Mouse (Mus musculus) liver, embryonic 12.5 days (tissue): ENCODE measurements at regions not wholly inside any gene's neighbourhood (a gene's known extent, or its start where the extent isn't known, plus 50 kb on each side); places are given as distances from the start of the nearest gene placed in this dataset.

ENCODE experiments used
- ATAC-seq: fragments of 200-750 bp; cut with Nextera tagmentation; 2 replicates; pipeline ENCODE4 v1.8.0; 2017; ENCODE audit warnings: moderate number of reproducible peaks, mild to moderate bottlenecking, moderate library complexity
- H3K27ac ChIP-seq: fragments of 300-500 bp; sonication (generic); 2 replicates; pipeline ENCODE4 v1.5.1; 2016; ENCODE audit warnings: mild to moderate bottlenecking
- H3K27me3 ChIP-seq: fragments of 300-500 bp; sonication (generic); replicated peaks from 2 replicates; pipeline ENCODE4 v1.6.1; 2016; ENCODE audit warnings: mild to moderate bottlenecking, moderate library complexity
- H3K36me3 ChIP-seq: fragments of 300-500 bp; sonication (generic); 2 replicates; pipeline ENCODE4 v1.6.1; 2016; ENCODE audit warnings: mild to moderate bottlenecking, moderate library complexity
- H3K4me1 ChIP-seq: fragments of 300-500 bp; sonication (generic); 2 replicates; pipeline ENCODE4 v1.6.1; 2016
- H3K4me2 ChIP-seq: fragments of 300-500 bp; sonication (generic); 2 replicates; pipeline ENCODE4 v1.6.1; 2016; ENCODE audit warnings: mild to moderate bottlenecking, moderate library complexity
- H3K4me3 ChIP-seq: fragments of 300-500 bp; sonication (generic); 2 replicates; pipeline ENCODE4 v1.5.1; 2016; ENCODE audit warnings: mild to moderate bottlenecking, moderate library complexity
- H3K9ac ChIP-seq: fragments of 300-500 bp; sonication (generic); 2 replicates; pipeline ENCODE4 v1.6.1; 2016; ENCODE audit warnings: mild to moderate bottlenecking, moderate library complexity
- H3K9me3 ChIP-seq: fragments of 300-500 bp; sonication (generic); replicated peaks from 2 replicates; pipeline ENCODE4 v1.6.1; 2016; ENCODE audit warnings: mild to moderate bottlenecking, moderate library complexity
- WGBS: fragments of 180-500 bp; shearing (Covaris S2); methylation state at CpG from one replicate; pipeline ENCODE4 v1.1.7; 2016; ENCODE audit not compliant: insufficient replicate concordance; 5-methylcytosine and 5-hydroxymethylcytosine counted together

GRCm38 (mm10) chr2:146565693-146566092 is 53.5 kb upstream of the Ralgapa2 start:
- 47% methylated on average over 6 of the region's 6 CpGs for WGBS
- ATAC-seq, result no peak
- Histone ChIP-seq H3K27ac (no peak overlapping the region), H3K4me1 (0 out of 2 replicates have a peak, but pooled peaks cover 5% of the 10 kb centered on the region), H3K9me3 (no peaks in the 10 kb centered on the region), H3K9ac (no peak overlapping the region), H3K27me3 (no peaks in the 10 kb centered on the region), H3K4me2 (no peak overlapping the region), H3K36me3 (no peaks in the 10 kb centered on the region), H3K4me3 (no peak overlapping the region)

- H3K4me1 ChIP-seq, result no peaks in the 10 kb centered on the region
- WGBS, result 69% methylated on average over 11 of the region's 11 CpGs
- H3K9me3 ChIP-seq, result no peaks in the 10 kb centered on the region
- H3K4me3 ChIP-seq, result no peak overlapping the region
- ATAC-seq, result no peak
- H3K4me2 ChIP-seq, result no peak overlapping the region
- H3K9ac ChIP-seq, result no peak overlapping the region
- no peaks in the 10 kb centered on the region for H3K36me3 ChIP-seq
- no peak overlapping the region for H3K27ac ChIP-seq
- H3K27me3 ChIP-seq, result no peaks in the 10 kb centered on the region
Observed at GRCm38 (mm10) chr2:146568171-146568842, 56.2 kb upstream of the Ralgapa2 start.

GRCm38 (mm10) chr2:146571036-146571435 is 58.9 kb upstream of the Ralgapa2 start:
- Histone ChIP-seq H3K27me3 (no peaks in the 10 kb centered on the region), H3K27ac (no peak overlapping the region), H3K4me1 (0 out of 2 replicates have a peak, but pooled peaks cover 7% of the 10 kb centered on the region), H3K9me3 (no peaks in the 10 kb centered on the region), H3K9ac (no peak overlapping the region), H3K4me2 (no peak overlapping the region), H3K4me3 (no peak overlapping the region), H3K36me3 (no peaks in the 10 kb centered on the region)
- ATAC-seq, result no peak
- WGBS, result 76% methylated on average over 11 of the region's 11 CpGs

GRCm38 (mm10) chr2:146571857-146572256 is 59.7 kb upstream of the Ralgapa2 start:
- Histone ChIP-seq H3K4me3 (no peak overlapping the region), H3K9me3 (no peaks in the 10 kb centered on the region), H3K4me2 (no peak overlapping the region), H3K9ac (no peak overlapping the region), H3K27me3 (no peaks in the 10 kb centered on the region), H3K27ac (no peak overlapping the region), H3K4me1 (0 out of 2 replicates have a peak, but pooled peaks cover 7% of the 10 kb centered on the region), H3K36me3 (no peaks in the 10 kb centered on the region)
- 80% methylated on average over 9 of the region's 9 CpGs for WGBS
- no peak for ATAC-seq

GRCm38 (mm10) chr2:146575610-146576297 is 63.6 kb upstream of the Ralgapa2 start:
- Histone ChIP-seq H3K4me2 (no peak overlapping the region), H3K9me3 (no peaks in the 10 kb centered on the region), H3K9ac (no peak overlapping the region), H3K4me1 (0 out of 2 replicates have a peak, but pooled peaks cover 7% of the 10 kb centered on the region), H3K4me3 (no peak overlapping the region), H3K36me3 (no peaks in the 10 kb centered on the region), H3K27me3 (no peaks in the 10 kb centered on the region), H3K27ac (no peak overlapping the region)
- WGBS, result 50% methylated on average over 3 of the region's 3 CpGs
- ATAC-seq, result no peak

GRCm38 (mm10) chr2:146576298-146576905 is 64.3 kb upstream of the Ralgapa2 start:
- no peaks in the 10 kb centered on the region for H3K27me3 ChIP-seq
- H3K36me3 ChIP-seq, result no peaks in the 10 kb centered on the region
- no peak overlapping the region for H3K4me2 ChIP-seq
- ATAC-seq, result no peak
- H3K4me3 ChIP-seq, result no peak overlapping the region
- no peak overlapping the region for H3K9ac ChIP-seq
- no peak overlapping the region; the same call in 1 of the 2 replicates for H3K27ac ChIP-seq
- 30% methylated on average over 4 of the region's 4 CpGs for WGBS
- no peaks in the 10 kb centered on the region for H3K9me3 ChIP-seq
- H3K4me1 ChIP-seq, result 0 out of 2 replicates have a peak, but pooled peaks cover 7% of the 10 kb centered on the region

- 62% methylated on average over 3 of the region's 3 CpGs for WGBS
- no peaks in the 10 kb centered on the region for H3K27me3 ChIP-seq
- H3K4me3 ChIP-seq, result no peak overlapping the region
- H3K9ac ChIP-seq, result no peak overlapping the region
- no peaks in the 10 kb centered on the region for H3K9me3 ChIP-seq
- H3K36me3 ChIP-seq, result no peaks in the 10 kb centered on the region
- H3K4me2 ChIP-seq, result no peak overlapping the region
- no peak overlapping the region; the same call in 1 of the 2 replicates for H3K27ac ChIP-seq
- ATAC-seq, result no peak
- 0 out of 2 replicates have a peak, but pooled peaks cover 7% of the 10 kb centered on the region for H3K4me1 ChIP-seq
Observed at GRCm38 (mm10) chr2:146577096-146577495, 65.0 kb upstream of the Ralgapa2 start.

GRCm38 (mm10) chr2:146581220-146581619 is 69.1 kb upstream of the Ralgapa2 start:
- Histone ChIP-seq H3K27ac (no peak overlapping the region), H3K4me3 (no peak overlapping the region), H3K9ac (no peak overlapping the region), H3K9me3 (no peaks in the 10 kb centered on the region), H3K36me3 (no peaks in the 10 kb centered on the region), H3K27me3 (no peaks in the 10 kb centered on the region), H3K4me1 (no peaks in the 10 kb centered on the region), H3K4me2 (no peak overlapping the region)
- no peak for ATAC-seq
- 64% methylated on average over 3 of the region's 3 CpGs for WGBS

- ATAC-seq, result no peak
Observed at GRCm38 (mm10) chr2:146583807-146584388, 71.8 kb upstream of the Ralgapa2 start.

GRCm38 (mm10) chr2:146586381-146586780 is 74.2 kb upstream of the Ralgapa2 start:
- no peak overlapping the region for H3K9ac ChIP-seq
- 66% methylated on average over 1 of the region's 1 CpGs for WGBS
- H3K4me2 ChIP-seq, result no peak overlapping the region
- H3K36me3 ChIP-seq, result no peaks in the 10 kb centered on the region
- no peaks in the 10 kb centered on the region for H3K9me3 ChIP-seq
- H3K27me3 ChIP-seq, result no peaks in the 10 kb centered on the region
- H3K4me3 ChIP-seq, result no peak overlapping the region
- no peaks in the 10 kb centered on the region for H3K4me1 ChIP-seq
- no peak overlapping the region for H3K27ac ChIP-seq
- ATAC-seq, result no peak

More at GRCm38 (mm10) chr2:146583807-146584388, 71.8 kb upstream of the Ralgapa2 start:
- H3K4me2 ChIP-seq, result no peak overlapping the region
- H3K36me3 ChIP-seq, result no peaks in the 10 kb centered on the region
- no peak overlapping the region for H3K27ac ChIP-seq
- H3K9me3 ChIP-seq, result no peaks in the 10 kb centered on the region
- no peaks in the 10 kb centered on the region for H3K27me3 ChIP-seq
- no peak overlapping the region for H3K9ac ChIP-seq
- no peaks in the 10 kb centered on the region for H3K4me1 ChIP-seq
- H3K4me3 ChIP-seq, result no peak overlapping the region

- H3K9ac ChIP-seq, result no peak overlapping the region
- no peak overlapping the region for H3K4me2 ChIP-seq
- H3K27ac ChIP-seq, result no peak overlapping the region
- no peaks in the 10 kb centered on the region for H3K4me1 ChIP-seq
- H3K36me3 ChIP-seq, result no peaks in the 10 kb centered on the region
- no peak for ATAC-seq
- no peaks in the 10 kb centered on the region for H3K9me3 ChIP-seq
- 45% methylated on average over 3 of the region's 3 CpGs for WGBS
- no peaks in the 10 kb centered on the region for H3K27me3 ChIP-seq
- H3K4me3 ChIP-seq, result no peak overlapping the region
Observed at GRCm38 (mm10) chr2:146586981-146587380, 74.8 kb upstream of the Ralgapa2 start.

GRCm38 (mm10) chr2:146589860-146590259 is 77.7 kb upstream of the Ralgapa2 start:
- 52% methylated on average over 3 of the region's 3 CpGs for WGBS
- Histone ChIP-seq H3K9me3 (no peaks in the 10 kb centered on the region), H3K4me1 (no peaks in the 10 kb centered on the region), H3K9ac (no peak overlapping the region), H3K4me2 (no peak overlapping the region), H3K4me3 (no peak overlapping the region), H3K27me3 (no peaks in the 10 kb centered on the region), H3K27ac (no peak overlapping the region), H3K36me3 (no peaks in the 10 kb centered on the region)
- ATAC-seq, result no peak
